ENCODE assay signal across 18 mouse cellular contexts in the genomic region with DNA sequence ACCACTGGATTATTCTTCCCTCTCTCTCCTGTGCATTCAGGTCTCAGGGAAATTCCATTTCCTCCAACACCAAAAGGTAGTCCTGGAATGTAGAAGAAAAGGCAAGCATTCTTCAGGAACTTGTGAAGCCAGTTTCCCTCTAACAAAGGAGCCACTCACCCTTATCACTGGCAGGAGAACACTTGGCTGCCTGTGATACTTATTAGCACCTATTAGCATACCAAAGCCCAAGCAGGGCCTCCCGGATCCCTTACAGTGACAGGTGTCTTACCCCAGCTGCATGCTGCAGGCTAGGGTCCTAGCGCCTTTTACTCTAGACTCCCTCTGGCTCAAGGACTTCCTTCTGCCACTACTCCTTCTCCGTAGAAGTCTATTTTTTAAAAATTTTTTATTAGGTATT. TPM values are rescaled to one million over a fixed set of nuclear protein-coding genes. Genes with fewer than 3 reads are reported as not detected.
DNase-seq lines count a peak whose midpoint lies in the region; ATAC-seq and TF ChIP-seq lines count a peak whose summit lies in the region.
"Had no signal": no experiment of that assay in that cellular context is flagged by ENCODE, and none has a peak within 500 bp of the region (broad histone marks: within the 10 kb centered on the region; RNA-seq: fewer than 3 reads in every experiment).

No protein-coding gene starts in this region.

- ATAC-seq in forebrain, embryonic 13.5 days = peak; percentile 45; the same call in 1 of the 2 replicates
- no peak for ATAC-seq in forebrain, embryonic 11.5 days (replicated peaks; ENCODE audit: low FRiP score)
- no peak for ATAC-seq in midbrain, embryonic 14.5 days (ENCODE audit: low FRiP score, low TSS enrichment)
- peak; percentile 40; the same call in 1 of the 2 replicates for ATAC-seq in liver, embryonic 15.5 days (ENCODE audit: insufficient read depth)

- H3K27ac ChIP-seq in forebrain, embryonic 13.5 days = no peak overlapping the region
- H3K27ac ChIP-seq in forebrain, embryonic 11.5 days (ENCODE audit: low read depth, low read length) = no peak overlapping the region
- no peak overlapping the region for H3K27ac ChIP-seq in midbrain, embryonic 14.5 days (replicated peaks; ENCODE audit: low read depth, low read length)
- H3K27ac ChIP-seq in midbrain, embryonic 10.5 days (replicated peaks) = no peak overlapping the region
- H3K27ac ChIP-seq in liver, embryonic 15.5 days (replicated peaks) = peak overlapping the region; percentile 56; the same call in 1 of the 2 replicates
- no peak overlapping the region for H3K27ac ChIP-seq in cerebellum, adult 2 months (ENCODE audit: insufficient read depth, low read length)
- H3K27ac ChIP-seq: hindbrain, embryonic 15.5 days; layer of hippocampus, adult 2 months had no signal

- no peak overlapping the region for H3K4me2 ChIP-seq in forebrain, embryonic 13.5 days
- H3K4me2 ChIP-seq in forebrain, embryonic 11.5 days (ENCODE audit: low read depth, low read length, severe bottlenecking) = no peak overlapping the region
- H3K4me2 ChIP-seq in midbrain, embryonic 14.5 days (ENCODE audit: low read length) = no peak overlapping the region
- no peak overlapping the region for H3K4me2 ChIP-seq in liver, embryonic 15.5 days
- H3K4me2 ChIP-seq: hindbrain, embryonic 15.5 days; midbrain, embryonic 11.5 days had no signal

- no peak for TF ChIP-seq POLR2A in cerebellum, adult 2 months (IDR thresholded peaks at IDR 0.05; ENCODE audit: borderline replicate concordance, insufficient read depth, low read length)

- no peak overlapping the region for H3K9ac ChIP-seq in forebrain, embryonic 13.5 days
- H3K9ac ChIP-seq in forebrain, embryonic 11.5 days (ENCODE audit: low read length) = no peak overlapping the region
- H3K9ac ChIP-seq in midbrain, embryonic 14.5 days (replicated peaks; ENCODE audit: low read length) = no peak overlapping the region
- H3K9ac ChIP-seq in liver, embryonic 15.5 days = no peak overlapping the region
- H3K9ac ChIP-seq: hindbrain, embryonic 15.5 days had no signal

- no peak overlapping the region for H3K4me3 ChIP-seq in forebrain, embryonic 13.5 days
- H3K4me3 ChIP-seq in forebrain, embryonic 11.5 days (ENCODE audit: low read depth, low read length) = no peak overlapping the region
- H3K4me3 ChIP-seq in midbrain, embryonic 14.5 days (replicated peaks; ENCODE audit: low read depth, low read length) = no peak overlapping the region
- H3K4me3 ChIP-seq in midbrain, embryonic 10.5 days = no peak overlapping the region
- no peak overlapping the region for H3K4me3 ChIP-seq in liver, embryonic 15.5 days (replicated peaks)
- no peak overlapping the region for H3K4me3 ChIP-seq in cerebellum, adult 2 months (replicated peaks; ENCODE audit: insufficient read depth, low read depth, low read length)
- H3K4me3 ChIP-seq: hindbrain, embryonic 15.5 days; layer of hippocampus, adult 2 months had no signal

- H3K27me3 ChIP-seq in forebrain, embryonic 13.5 days = no peaks in the 10 kb centered on the region
- no peaks in the 10 kb centered on the region for H3K27me3 ChIP-seq in forebrain, embryonic 11.5 days (ENCODE audit: control insufficient read depth, insufficient read depth, low read length)
- H3K27me3 ChIP-seq in midbrain, embryonic 14.5 days (ENCODE audit: control insufficient read depth, insufficient read depth, low read length) = no peaks in the 10 kb centered on the region
- H3K27me3 ChIP-seq in midbrain, embryonic 10.5 days (ENCODE audit: low read depth, poor library complexity, severe bottlenecking) = no peaks in the 10 kb centered on the region
- no peaks in the 10 kb centered on the region for H3K27me3 ChIP-seq in liver, embryonic 15.5 days
- H3K27me3 ChIP-seq in cerebellum, adult 2 months (ENCODE audit: control insufficient read depth, insufficient read depth, low read length) = no peaks in the 10 kb centered on the region
- H3K27me3 ChIP-seq: hindbrain, embryonic 15.5 days had no signal

- no peaks in the 10 kb centered on the region for H3K9me3 ChIP-seq in forebrain, embryonic 13.5 days (replicated peaks)
- no peaks in the 10 kb centered on the region for H3K9me3 ChIP-seq in forebrain, embryonic 11.5 days (ENCODE audit: control insufficient read depth, low read length)
- H3K9me3 ChIP-seq in midbrain, embryonic 14.5 days (ENCODE audit: control insufficient read depth, low read length) = no peaks in the 10 kb centered on the region
- no peaks in the 10 kb centered on the region for H3K9me3 ChIP-seq in midbrain, embryonic 10.5 days (replicated peaks)
- no peaks in the 10 kb centered on the region for H3K9me3 ChIP-seq in liver, embryonic 15.5 days (replicated peaks)
- H3K9me3 ChIP-seq: hindbrain, embryonic 15.5 days had no signal

- peaks cover 7% of the 10 kb centered on the region for H3K4me1 ChIP-seq in forebrain, embryonic 13.5 days
- H3K4me1 ChIP-seq in forebrain, embryonic 11.5 days (replicated peaks; ENCODE audit: control insufficient read depth, insufficient read depth, low read length) = peaks cover 2% of the 10 kb centered on the region; the same call in 1 of the 2 replicates
- no peaks in the 10 kb centered on the region for H3K4me1 ChIP-seq in midbrain, embryonic 14.5 days (ENCODE audit: control insufficient read depth, insufficient read depth, low read length)
- H3K4me1 ChIP-seq in midbrain, embryonic 10.5 days = peaks cover 8% of the 10 kb centered on the region
- H3K4me1 ChIP-seq in liver, embryonic 15.5 days (replicated peaks) = peaks cover 83% of the 10 kb centered on the region
- H3K4me1 ChIP-seq in cerebellum, adult 2 months (ENCODE audit: control insufficient read depth, insufficient read depth, low read length) = no peaks in the 10 kb centered on the region
- H3K4me1 ChIP-seq: hindbrain, embryonic 15.5 days had no signal

- no peak for TF ChIP-seq CTCF in cerebellum, adult 2 months (IDR thresholded peaks at IDR 0.05; ENCODE audit: borderline replicate concordance, insufficient read depth, low read depth, low read length)

- no peak for DNase-seq in forebrain, embryonic 11.5 days (ENCODE audit: low spot score)
- DNase-seq in midbrain, embryonic 14.5 days = peak; percentile 7
- no peak for DNase-seq in midbrain, embryonic 10.5 days (ENCODE audit: low spot score)
- DNase-seq in cerebellum, adult 2 months = no peak
- no peak for DNase-seq in c-Kit-positive CD71-positive TER-119-positive erythroid progenitor cells, embryonic 14.5 days (ENCODE audit: low spot score)
- no peak for DNase-seq in layer of hippocampus, postnatal 36 days
- DNase-seq: adrenal gland, adult 8-10 months; cerebellum, adult 11-12 months; gastrocnemius, postnatal 10 days; left cerebral cortex, postnatal 4 days; right cerebral cortex, postnatal 14 days had no signal

- no peaks in the 10 kb centered on the region for H3K36me3 ChIP-seq in forebrain, embryonic 13.5 days (ENCODE audit: poor library complexity, severe bottlenecking)
- no peaks in the 10 kb centered on the region for H3K36me3 ChIP-seq in forebrain, embryonic 11.5 days (ENCODE audit: control insufficient read depth, insufficient read depth, low read length)
- no peaks in the 10 kb centered on the region for H3K36me3 ChIP-seq in midbrain, embryonic 14.5 days (ENCODE audit: control insufficient read depth, insufficient read depth, low read length)
- H3K36me3 ChIP-seq in midbrain, embryonic 10.5 days = no peaks in the 10 kb centered on the region
- peaks cover 52% of the 10 kb centered on the region for H3K36me3 ChIP-seq in liver, embryonic 15.5 days (replicated peaks)

- WGBS in forebrain, embryonic 13.5 days = 24% methylated on average over 3 of the region's 3 CpGs
- WGBS in forebrain, embryonic 11.5 days = 25% methylated on average over 3 of the region's 3 CpGs
- 20% methylated on average over 3 of the region's 3 CpGs for WGBS in midbrain, embryonic 14.5 days
- WGBS in midbrain, embryonic 10.5 days = 20% methylated on average over 3 of the region's 3 CpGs
- 41% methylated on average over 3 of the region's 3 CpGs for WGBS in liver, embryonic 15.5 days (ENCODE audit: insufficient replicate concordance)
- 43% methylated on average over 3 of the region's 3 CpGs for WGBS in cerebellum, adult 2 months

RNA-seq across cellular contexts. Expression of a gene that starts 19.7 kb away (rescaled TPM):
- polyA plus RNA-seq in forebrain, embryonic 13.5 days (2015; fragmentation: Nextera tagmentation; extraction: Ambion mirVana) = 9.4 and 10.9 TPM in 2 replicates
- polyA plus RNA-seq in forebrain, embryonic 11.5 days (2014; fragmentation: Nextera tagmentation; extraction: Ambion mirVana) = 19.7 and 20.9 TPM in 2 replicates
- 7.3 and 12.6 TPM in 2 replicates for polyA plus RNA-seq in midbrain, embryonic 14.5 days (2014; fragmentation: Nextera tagmentation; extraction: Ambion mirVana)
- polyA plus RNA-seq in midbrain, embryonic 10.5 days (2016; fragmentation: Nextera tagmentation; extraction: Ambion mirVana) = 18.5 and 18.9 TPM in 2 replicates
- 154 and 157 TPM in 2 replicates for polyA plus RNA-seq in liver, embryonic 15.5 days (2015; fragmentation: Nextera tagmentation; extraction: Ambion mirVana)
- 12.6 and 14.6 TPM in 2 replicates for polyA plus RNA-seq in cerebellum, adult 2 months (2012; rRNA removed)
- 10 to 100 TPM; 32.2 to 34.9 TPM for total RNA-seq in layer of hippocampus, postnatal 36 days (2021)

RNA-seq across cellular contexts. Expression of a gene that starts 30.4 kb away (rescaled TPM):
- not detected in 2 replicates for polyA plus RNA-seq in forebrain, embryonic 13.5 days (2015; fragmentation: Nextera tagmentation; extraction: Ambion mirVana)
- polyA plus RNA-seq in forebrain, embryonic 11.5 days (2014; fragmentation: Nextera tagmentation; extraction: Ambion mirVana) = not detected in 2 replicates
- polyA plus RNA-seq in midbrain, embryonic 14.5 days (2014; fragmentation: Nextera tagmentation; extraction: Ambion mirVana) = 0.07 and 0.18 TPM in 2 replicates
- polyA plus RNA-seq in midbrain, embryonic 10.5 days (2016; fragmentation: Nextera tagmentation; extraction: Ambion mirVana) = not detected in 2 replicates
- polyA plus RNA-seq in liver, embryonic 15.5 days (2015; fragmentation: Nextera tagmentation; extraction: Ambion mirVana) = not detected in 2 replicates
- polyA plus RNA-seq in cerebellum, adult 2 months (2012; rRNA removed) = 0.05 and 0.10 TPM in 2 replicates
- total RNA-seq in layer of hippocampus, postnatal 36 days (2021) = under 1 TPM; 0.72 to 0.96 TPM
- total RNA-seq: adrenal gland, adult 8-10 months; neutrophil, adult 5-6 weeks had no signal
- polyA plus RNA-seq: heart, embryonic 14.5 days; midbrain, embryonic 11.5 days had no signal

RNA-seq across cellular contexts. Expression of a gene that starts 44.4 kb away (rescaled TPM):
- polyA plus RNA-seq in forebrain, embryonic 13.5 days (2015; fragmentation: Nextera tagmentation; extraction: Ambion mirVana) = 74.9 and 81.3 TPM in 2 replicates
- 117 and 126 TPM in 2 replicates for polyA plus RNA-seq in forebrain, embryonic 11.5 days (2014; fragmentation: Nextera tagmentation; extraction: Ambion mirVana)
- polyA plus RNA-seq in midbrain, embryonic 14.5 days (2014; fragmentation: Nextera tagmentation; extraction: Ambion mirVana) = 52.7 and 72.4 TPM in 2 replicates
- 127 and 133 TPM in 2 replicates for polyA plus RNA-seq in midbrain, embryonic 10.5 days (2016; fragmentation: Nextera tagmentation; extraction: Ambion mirVana)
- 49.0 and 51.4 TPM in 2 replicates for polyA plus RNA-seq in liver, embryonic 15.5 days (2015; fragmentation: Nextera tagmentation; extraction: Ambion mirVana)
- 26.4 and 27.0 TPM in 2 replicates for polyA plus RNA-seq in cerebellum, adult 2 months (2012; rRNA removed)
- 10 to 100 TPM; 27.2 to 28.6 TPM for total RNA-seq in layer of hippocampus, postnatal 36 days (2021)

RNA-seq across cellular contexts. Expression of a gene that starts 44.6 kb away (rescaled TPM):
- polyA plus RNA-seq in forebrain, embryonic 13.5 days (2015; fragmentation: Nextera tagmentation; extraction: Ambion mirVana) = 25.8 and 29.0 TPM in 2 replicates
- polyA plus RNA-seq in forebrain, embryonic 11.5 days (2014; fragmentation: Nextera tagmentation; extraction: Ambion mirVana) = 24.1 and 28.4 TPM in 2 replicates
- polyA plus RNA-seq in midbrain, embryonic 14.5 days (2014; fragmentation: Nextera tagmentation; extraction: Ambion mirVana) = 25.3 and 33.9 TPM in 2 replicates
- polyA plus RNA-seq in midbrain, embryonic 10.5 days (2016; fragmentation: Nextera tagmentation; extraction: Ambion mirVana) = 32.7 and 33.0 TPM in 2 replicates
- polyA plus RNA-seq in liver, embryonic 15.5 days (2015; fragmentation: Nextera tagmentation; extraction: Ambion mirVana) = 13.6 and 13.7 TPM in 2 replicates
- 34.7 and 35.0 TPM in 2 replicates for polyA plus RNA-seq in cerebellum, adult 2 months (2012; rRNA removed)
- 10 to 100 TPM; 60.1 to 61.2 TPM for total RNA-seq in layer of hippocampus, postnatal 36 days (2021)

Comparison
In these comparisons a context has a peak if more than half of its experiments do, and no peak if none do; other contexts are left out.
1. ATAC-seq: peak in forebrain, embryonic 13.5 days (single experiment) and liver, embryonic 15.5 days (single experiment); none in forebrain, embryonic 11.5 days (single experiment) and midbrain, embryonic 14.5 days (single experiment).